ENCODE assay signal across 28 mouse cellular contexts in genomic region chr13:56426365-56426764, GRCm38 (mm10). TPM values are rescaled to one million over a fixed set of nuclear protein-coding genes. Genes with fewer than 3 reads are reported as not detected.
DNase-seq lines count a peak whose midpoint lies in the region; ATAC-seq and TF ChIP-seq lines count a peak whose summit lies in the region.
"Had no signal": no experiment of that assay in that cellular context is flagged by ENCODE, and none has a peak within 500 bp of the region (broad histone marks: within the 10 kb centered on the region; RNA-seq: fewer than 3 reads in every experiment).

TSS of gene Gm3045 (plus strand) at chr13:56426594.

- H3K9ac ChIP-seq in hindbrain, postnatal 0 days (replicated peaks; ENCODE audit: low read length): no peak within 1 kb of the TSS
- no peak within 1 kb of the TSS for H3K9ac ChIP-seq in hindbrain, embryonic 16.5 days (ENCODE audit: low read depth, low read length)
- no peak within 1 kb of the TSS for H3K9ac ChIP-seq in midbrain, postnatal 0 days (replicated peaks; ENCODE audit: low read length, poor library complexity, severe bottlenecking)
- no peak within 1 kb of the TSS for H3K9ac ChIP-seq in forebrain, postnatal 0 days
- H3K9ac ChIP-seq: embryonic facial prominence, embryonic 12.5 days; forebrain, embryonic 12.5 days; heart, embryonic 12.5 days; hindbrain, embryonic 15.5 days had no signal

- ATAC-seq in hindbrain, postnatal 0 days: no peak
- ATAC-seq in hindbrain, embryonic 16.5 days: no peak
- ATAC-seq in midbrain, postnatal 0 days (ENCODE audit: low FRiP score): no peak
- ATAC-seq in forebrain, postnatal 0 days: no peak
- ATAC-seq: forebrain, embryonic 16.5 days had no signal

- peaks cover 8% of the 10 kb centered on the region; the same call in 1 of the 2 replicates for H3K4me1 ChIP-seq in hindbrain, postnatal 0 days (ENCODE audit: insufficient read depth, low read length)
- no peaks in the 10 kb centered on the region for H3K4me1 ChIP-seq in hindbrain, embryonic 16.5 days (ENCODE audit: control insufficient read depth, insufficient read depth, low read depth, low read length)
- H3K4me1 ChIP-seq in midbrain, postnatal 0 days (ENCODE audit: insufficient read depth, low read length): no peaks in the 10 kb centered on the region
- peaks cover 10% of the 10 kb centered on the region for H3K4me1 ChIP-seq in midbrain, embryonic 10.5 days
- H3K4me1 ChIP-seq in forebrain, postnatal 0 days (ENCODE audit: insufficient read depth): no peaks in the 10 kb centered on the region; the same call in 1 of the 2 replicates
- H3K4me1 ChIP-seq: heart, embryonic 12.5 days had no signal

- H3K9me3 ChIP-seq in hindbrain, postnatal 0 days (ENCODE audit: low read length): no peaks in the 10 kb centered on the region
- H3K9me3 ChIP-seq in hindbrain, embryonic 16.5 days (ENCODE audit: control insufficient read depth, low read length): no peaks in the 10 kb centered on the region
- no peaks in the 10 kb centered on the region for H3K9me3 ChIP-seq in midbrain, postnatal 0 days (ENCODE audit: low read length)
- no peaks in the 10 kb centered on the region for H3K9me3 ChIP-seq in midbrain, embryonic 10.5 days (replicated peaks)
- no peaks in the 10 kb centered on the region for H3K9me3 ChIP-seq in forebrain, postnatal 0 days (ENCODE audit: low read length)
- H3K9me3 ChIP-seq: embryonic facial prominence, embryonic 12.5 days; forebrain, embryonic 12.5 days; heart, embryonic 12.5 days; hindbrain, embryonic 15.5 days had no signal

- no peak within 1 kb of the TSS for H3K4me3 ChIP-seq in hindbrain, postnatal 0 days (ENCODE audit: low read length)
- H3K4me3 ChIP-seq in hindbrain, embryonic 16.5 days (ENCODE audit: low read length): no peak within 1 kb of the TSS
- H3K4me3 ChIP-seq in midbrain, postnatal 0 days (ENCODE audit: low read depth, low read length): no peak within 1 kb of the TSS
- no peak within 1 kb of the TSS for H3K4me3 ChIP-seq in midbrain, embryonic 10.5 days
- no peak within 1 kb of the TSS for H3K4me3 ChIP-seq in forebrain, postnatal 0 days (ENCODE audit: low read depth, low read length)
- H3K4me3 ChIP-seq: embryonic facial prominence, embryonic 12.5 days; forebrain, embryonic 12.5 days; heart, embryonic 12.5 days; hindbrain, embryonic 15.5 days had no signal

- H3K36me3 ChIP-seq in hindbrain, postnatal 0 days (ENCODE audit: insufficient read depth, low read length): no peaks in the 10 kb centered on the region
- H3K36me3 ChIP-seq in hindbrain, embryonic 16.5 days (ENCODE audit: control insufficient read depth, insufficient read depth, low read length): no peaks in the 10 kb centered on the region
- no peaks in the 10 kb centered on the region for H3K36me3 ChIP-seq in midbrain, postnatal 0 days (ENCODE audit: insufficient read depth, low read length)
- no peaks in the 10 kb centered on the region for H3K36me3 ChIP-seq in midbrain, embryonic 10.5 days
- H3K36me3 ChIP-seq in forebrain, postnatal 0 days (ENCODE audit: insufficient read depth): no peaks in the 10 kb centered on the region
- H3K36me3 ChIP-seq: embryonic facial prominence, embryonic 12.5 days; forebrain, embryonic 12.5 days; heart, embryonic 12.5 days; hindbrain, embryonic 15.5 days had no signal

- H3K27ac ChIP-seq in hindbrain, postnatal 0 days: no peak within 1 kb of the TSS
- no peak within 1 kb of the TSS for H3K27ac ChIP-seq in hindbrain, embryonic 16.5 days (ENCODE audit: low read depth, low read length)
- H3K27ac ChIP-seq in midbrain, postnatal 0 days (ENCODE audit: low read depth, low read length): no peak within 1 kb of the TSS
- no peak within 1 kb of the TSS for H3K27ac ChIP-seq in midbrain, embryonic 10.5 days (replicated peaks)
- H3K27ac ChIP-seq in forebrain, postnatal 0 days (ENCODE audit: low read depth, low read length): no peak within 1 kb of the TSS
- H3K27ac ChIP-seq: embryonic facial prominence, embryonic 12.5 days; forebrain, embryonic 12.5 days; hindbrain, embryonic 15.5 days had no signal

- DNase-seq in cerebellum, adult 9-10 months: peak; percentile 41
- no peak for DNase-seq in cerebellum, adult 8-10 months
- DNase-seq in hindbrain, postnatal 0 days (ENCODE audit: low spot score): peak; percentile 54
- peak; percentile 56 for DNase-seq in midbrain, postnatal 0 days (ENCODE audit: low spot score)
- no peak for DNase-seq in midbrain, embryonic 10.5 days (ENCODE audit: low spot score)
- DNase-seq in cerebellum, postnatal 25 days: peak; percentile 31 to 55
- no peak for DNase-seq in forebrain, postnatal 0 days
- DNase-seq: adrenal gland, postnatal 10 days; embryo, embryonic 11 days; gastrocnemius, postnatal 14 days; heart, postnatal 36 days; kidney, adult 11 months had no signal

- WGBS in hindbrain, postnatal 0 days: 66% methylated on average over 4 of the region's 4 CpGs
- WGBS in hindbrain, embryonic 16.5 days: 73% methylated on average over 4 of the region's 4 CpGs
- 74% methylated on average over 4 of the region's 4 CpGs for WGBS in midbrain, postnatal 0 days
- WGBS in midbrain, embryonic 10.5 days: 76% methylated on average over 4 of the region's 4 CpGs
- 75% methylated on average over 4 of the region's 4 CpGs for WGBS in forebrain, postnatal 0 days

- H3K4me2 ChIP-seq in hindbrain, postnatal 0 days (ENCODE audit: low read depth, low read length): no peak within 1 kb of the TSS
- H3K4me2 ChIP-seq in hindbrain, embryonic 16.5 days (ENCODE audit: low read length): no peak within 1 kb of the TSS
- H3K4me2 ChIP-seq in midbrain, postnatal 0 days (ENCODE audit: low read depth, low read length, poor library complexity, severe bottlenecking): no peak within 1 kb of the TSS
- no peak within 1 kb of the TSS for H3K4me2 ChIP-seq in forebrain, postnatal 0 days (ENCODE audit: low read depth)
- H3K4me2 ChIP-seq: embryonic facial prominence, embryonic 12.5 days; forebrain, embryonic 12.5 days; heart, embryonic 12.5 days; hindbrain, embryonic 15.5 days had no signal

- H3K27me3 ChIP-seq in hindbrain, postnatal 0 days (ENCODE audit: insufficient read depth, low read length): no peaks in the 10 kb centered on the region
- no peaks in the 10 kb centered on the region for H3K27me3 ChIP-seq in hindbrain, embryonic 16.5 days (replicated peaks; ENCODE audit: control insufficient read depth, insufficient read depth, low read length)
- H3K27me3 ChIP-seq in midbrain, postnatal 0 days (ENCODE audit: insufficient read depth, low read length): peaks cover 4% of the 10 kb centered on the region; the same call in 1 of the 2 replicates
- H3K27me3 ChIP-seq in midbrain, embryonic 10.5 days (ENCODE audit: low read depth, poor library complexity, severe bottlenecking): peaks cover 79% of the 10 kb centered on the region
- H3K27me3 ChIP-seq in forebrain, postnatal 0 days (ENCODE audit: insufficient read depth, low read length): no peaks in the 10 kb centered on the region
- H3K27me3 ChIP-seq: embryonic facial prominence, embryonic 12.5 days had no signal

- TF ChIP-seq CTCF in hindbrain, postnatal 0 days (IDR thresholded peaks at IDR 0.05; ENCODE audit: low read depth): no peak
- TF ChIP-seq CTCF in midbrain, postnatal 0 days (IDR thresholded peaks at IDR 0.05): no peak
- TF ChIP-seq CTCF in forebrain, postnatal 0 days (IDR thresholded peaks at IDR 0.05; ENCODE audit: low read depth): no peak

RNA-seq across cellular contexts. Expression of gene Gm3045, which starts in this region (rescaled TPM):
- not detected in 2 replicates for total RNA-seq in hindbrain, postnatal 0 days (2014; rRNA removed)
- polyA plus RNA-seq in hindbrain, postnatal 0 days (2015; fragmentation: Nextera tagmentation; extraction: Ambion mirVana): not detected in 2 replicates
- not detected in 2 replicates for polyA plus RNA-seq in hindbrain, embryonic 16.5 days (2015; fragmentation: Nextera tagmentation; extraction: Ambion mirVana)
- not detected in 2 replicates for total RNA-seq in midbrain, postnatal 0 days (2014; rRNA removed)
- not detected in 2 replicates for polyA plus RNA-seq in midbrain, postnatal 0 days (2015; fragmentation: Nextera tagmentation; extraction: Ambion mirVana)
- polyA plus RNA-seq in midbrain, embryonic 10.5 days (2016; fragmentation: Nextera tagmentation; extraction: Ambion mirVana): not detected in 2 replicates
- total RNA-seq in forebrain, postnatal 0 days (2014; rRNA removed): not detected in 2 replicates
- polyA plus RNA-seq in forebrain, postnatal 0 days (2015; fragmentation: Nextera tagmentation; extraction: Ambion mirVana): not detected in 2 replicates
- total RNA-seq: adrenal gland, postnatal 10 days; adrenal gland, postnatal 4 days; common myeloid progenitor, adult 5-6 weeks; gastrocnemius, adult 18-20 months; gastrocnemius, postnatal 14 days; heart, adult 8-10 months; heart, postnatal 36 days; MEL had no signal
- polyA plus RNA-seq: C2C12; embryonic facial prominence, embryonic 12.5 days; forebrain, embryonic 12.5 days; forebrain, embryonic 16.5 days; gonadal fat pad, adult 2 months; heart, embryonic 12.5 days; heart, embryonic 16.5 days; hindbrain, embryonic 11.5 days; hindbrain, embryonic 15.5 days; intestine, embryonic 14.5 days had no signal

Comparison
In these comparisons a context has a peak if more than half of its experiments do, and no peak if none do; other contexts are left out.
1. DNase-seq: peak in cerebellum, adult 9-10 months (single experiment) and cerebellum, postnatal 25 days (2 of 2); none in cerebellum, adult 8-10 months (single experiment), midbrain, embryonic 10.5 days (single experiment) and forebrain, postnatal 0 days (single experiment).
2. Peak in DNase-seq in hindbrain, postnatal 0 days; RNA of the gene not detected or under 1 TPM.
3. Peak in DNase-seq in midbrain, postnatal 0 days; RNA of the gene not detected or under 1 TPM.